Mouse (Mus musculus) heart, postnatal 0 days (tissue): ENCODE results near the gene Tnfrsf1b. TPM values are rescaled to one million over a fixed set of nuclear protein-coding genes. Genes with fewer than 3 reads are reported as not detected.
A peak's percentile ranks its signal among the peaks of the same experiment; 100 is the strongest.

Source experiments
- ATAC-seq: fragments of 200-750 bp; cut with Nextera tagmentation; 2 replicates; pipeline ENCODE4 v1.8.0; 2017; ENCODE audit warnings: low read depth, moderate number of reproducible peaks, moderate library complexity; ENCODE audit not compliant: insufficient read depth
- DNase-seq: peaks from one replicate; pipeline ENCODE4 v3.0.0-alpha.2; 2016; ENCODE audit warnings: low spot score
- H3K27ac ChIP-seq: fragments of 300-500 bp; sonication (generic); 2 replicates; pipeline ENCODE4 v1.5.1; 2014; ENCODE audit warnings: low read depth, mild to moderate bottlenecking
- H3K27me3 ChIP-seq: fragments of 300-500 bp; sonication (generic); 2 replicates; pipeline ENCODE4 v1.6.1; 2014; ENCODE audit warnings: low read length, mixed read lengths; ENCODE audit not compliant: control insufficient read depth, insufficient read depth
- H3K36me3 ChIP-seq: fragments of 300-500 bp; sonication (generic); replicated peaks from 2 replicates; pipeline ENCODE4 v1.6.1; 2014; ENCODE audit warnings: low read length, mixed read lengths; ENCODE audit not compliant: control insufficient read depth, insufficient read depth
- H3K4me1 ChIP-seq: fragments of 300-500 bp; sonication (generic); 2 replicates; pipeline ENCODE4 v1.6.1; 2014; ENCODE audit warnings: antibody characterized with exemption; ENCODE audit not compliant: control insufficient read depth, insufficient read depth
- H3K4me2 ChIP-seq: fragments of 300-500 bp; sonication (generic); 2 replicates; pipeline ENCODE4 v1.6.1; 2014; ENCODE audit warnings: low read depth, mild to moderate bottlenecking, low read length, moderate library complexity
- H3K4me3 ChIP-seq: fragments of 300-500 bp; sonication (generic); 2 replicates; pipeline ENCODE4 v1.5.1; 2014; ENCODE audit warnings: low read depth, low read length
- H3K9ac ChIP-seq: fragments of 300-500 bp; sonication (generic); replicated peaks from 2 replicates; pipeline ENCODE4 v1.6.1; 2014; ENCODE audit warnings: low read depth, low read length, mixed read lengths
- H3K9me3 ChIP-seq: fragments of 300-500 bp; sonication (generic); replicated peaks from 2 replicates; pipeline ENCODE4 v1.6.1; 2016; ENCODE audit warnings: low read length; ENCODE audit not compliant: control insufficient read depth
- CTCF ChIP-seq: IDR thresholded peaks from 2 replicates; pipeline ENCODE4 v1.5.1; 2016; ENCODE audit warnings: antibody characterized with exemption, control low read depth, low read depth
- EP300 ChIP-seq: IDR thresholded peaks from 2 replicates; pipeline ENCODE4 v1.6.1; 2016; ENCODE audit warnings: antibody characterized with exemption, low read depth
- WGBS: fragments of 180-500 bp; shearing (Covaris S2); extraction: QIAGEN DNeasy Blood & Tissue Kit; methylation state at CpG from one replicate; pipeline ENCODE4 v1.1.7; 2014; 5-methylcytosine and 5-hydroxymethylcytosine counted together
- polyA plus RNA-seq: library from polyadenylated mRNA; unstranded; fragments of >200 nt; fragmentation: Nextera tagmentation; extraction: Ambion mirVana; gene quantifications from 2 replicates; pipeline ENCODE4 v1.2.1, GENCODE M21; 2015
- total RNA-seq: library from RNA; depleted of rRNA; stranded (reverse); fragments of >200 nt; gene quantifications from 2 replicates; pipeline ENCODE4 v1.2.3, GENCODE M21; 2014; ENCODE audit warnings: low replicate concordance

Tnfrsf1b gene
- total and polyA plus RNA-seq, 2 experiments from 2014 or later: 2.0 to 11.1 TPM

DNA sequence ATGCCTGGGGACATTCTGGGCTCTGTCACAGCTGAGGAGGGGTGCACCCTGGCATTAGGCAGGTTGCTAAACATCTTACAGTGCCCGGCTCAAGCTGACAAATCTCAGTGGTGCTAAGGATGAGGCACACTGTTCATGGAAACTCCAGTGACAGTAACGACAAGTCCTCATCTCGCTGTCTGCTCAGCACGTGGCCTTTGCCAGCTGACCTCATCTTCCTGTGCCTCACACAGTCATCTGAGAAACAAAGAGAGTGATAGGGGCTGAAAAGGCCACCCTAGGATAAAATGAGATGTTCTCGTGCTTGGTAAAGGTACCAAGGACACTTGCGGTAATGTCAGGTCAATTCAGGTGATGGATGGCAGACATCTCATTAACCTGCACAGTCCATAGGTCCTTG is 36.8 kb upstream of the Tnfrsf1b start:
- ATAC-seq: no peak
- no peak overlapping the region for H3K4me3 ChIP-seq
- no peak for DNase-seq
- no peak for TF ChIP-seq EP300
- no peak for TF ChIP-seq CTCF
- H3K27ac ChIP-seq: no peak overlapping the region
- 37% methylated on average over 6 of the region's 6 CpGs for WGBS
- H3K4me2 ChIP-seq: no peak overlapping the region
- H3K36me3 ChIP-seq: no peaks in the 10 kb centered on the region
- no peaks in the 10 kb centered on the region for H3K9me3 ChIP-seq
- no peaks in the 10 kb centered on the region for H3K27me3 ChIP-seq
- H3K4me1 ChIP-seq: 0 out of 2 replicates have a peak, but pooled peaks cover 2% of the 10 kb centered on the region
- no peak overlapping the region for H3K9ac ChIP-seq

DNA sequence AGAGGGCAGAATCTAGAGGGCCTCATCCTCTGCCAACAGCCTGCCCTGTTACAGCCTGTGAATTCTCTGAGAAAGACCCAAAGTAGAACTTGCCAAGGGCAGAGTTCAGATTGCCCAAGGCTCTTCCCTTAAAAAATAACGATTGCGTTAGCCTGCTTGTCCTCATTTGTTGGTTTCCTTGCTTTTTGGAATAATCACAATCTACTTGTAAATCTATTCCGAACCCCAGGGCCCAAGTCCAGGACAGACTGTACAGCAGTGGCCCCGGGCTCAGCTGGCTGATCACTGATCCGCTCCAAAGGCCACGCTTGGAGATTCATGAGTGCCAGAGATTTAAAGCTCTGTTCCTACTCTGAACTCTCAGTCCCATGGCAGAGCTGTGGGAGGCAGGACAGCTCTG is 34.3 kb upstream of the Tnfrsf1b start:
- H3K4me3 ChIP-seq: no peak overlapping the region
- no peak overlapping the region for H3K9ac ChIP-seq
- DNase-seq: no peak
- no peak overlapping the region for H3K27ac ChIP-seq
- TF ChIP-seq CTCF (no peak), EP300 (no peak)
- no peaks in the 10 kb centered on the region for H3K36me3 ChIP-seq
- no peaks in the 10 kb centered on the region for H3K9me3 ChIP-seq
- 86% methylated on average over 6 of the region's 6 CpGs for WGBS
- 0 out of 2 replicates have a peak, but pooled peaks cover 2% of the 10 kb centered on the region for H3K4me1 ChIP-seq
- no peaks in the 10 kb centered on the region for H3K27me3 ChIP-seq
- no peak overlapping the region for H3K4me2 ChIP-seq
- ATAC-seq: no peak

DNA sequence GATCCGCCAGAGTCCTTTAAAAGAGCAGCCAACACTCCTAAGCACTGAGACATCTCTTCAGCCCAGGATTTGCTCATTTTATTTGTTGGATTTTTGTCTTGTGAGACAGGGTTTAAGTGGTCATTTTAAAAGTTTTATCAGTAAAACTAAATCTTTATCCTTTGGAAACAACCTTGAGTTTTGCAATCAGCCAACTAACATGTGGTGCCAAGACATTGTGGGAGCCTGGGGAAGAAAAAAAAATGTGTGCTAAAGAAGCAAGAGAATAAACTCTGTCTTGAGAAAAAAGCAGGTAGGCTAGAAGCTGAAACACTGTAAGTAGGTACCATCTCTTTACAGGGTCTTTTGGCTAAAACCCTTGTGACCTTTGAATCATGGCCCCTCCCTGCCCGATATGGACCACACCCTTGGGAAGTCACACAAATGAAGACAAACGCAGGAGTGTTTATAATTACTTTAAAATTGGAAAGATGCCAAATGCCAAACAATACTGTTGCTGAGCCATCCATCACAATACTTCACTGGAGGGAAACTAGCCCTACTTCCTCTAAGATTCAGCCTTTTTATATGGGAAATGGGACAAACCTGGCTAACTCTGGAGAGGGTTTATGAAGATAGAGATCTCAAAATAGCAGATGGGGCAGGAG is 32.2 kb upstream of the Tnfrsf1b start:
- Histone ChIP-seq H3K27ac (0 out of 2 replicates have a peak overlapping the region, but pooled peaks have one; percentile 3), H3K36me3 (no peaks in the 10 kb centered on the region), H3K4me1 (0 out of 2 replicates have a peak, but pooled peaks cover 2% of the 10 kb centered on the region), H3K9ac (no peak overlapping the region), H3K27me3 (no peaks in the 10 kb centered on the region), H3K9me3 (no peaks in the 10 kb centered on the region), H3K4me2 (no peak overlapping the region), H3K4me3 (no peak overlapping the region)
- ATAC-seq (no peak), DNase-seq (peak; percentile 24)
- 63% methylated on average over 3 of the region's 3 CpGs for WGBS
- TF ChIP-seq EP300 (no peak), CTCF (no peak)

GRCm38 (mm10) chr4:145278231-145278630 is 31.6 kb upstream of the Tnfrsf1b start:
- ATAC-seq (no peak), DNase-seq (no peak)
- H3K27ac ChIP-seq: no peak overlapping the region
- H3K4me2 ChIP-seq: no peak overlapping the region
- H3K27me3 ChIP-seq: no peaks in the 10 kb centered on the region
- H3K9ac ChIP-seq: no peak overlapping the region
- TF ChIP-seq EP300 (no peak), CTCF (no peak)
- H3K9me3 ChIP-seq: no peaks in the 10 kb centered on the region
- no peak overlapping the region for H3K4me3 ChIP-seq
- H3K36me3 ChIP-seq: no peaks in the 10 kb centered on the region
- 82% methylated on average over 2 of the region's 2 CpGs for WGBS
- H3K4me1 ChIP-seq: 0 out of 2 replicates have a peak, but pooled peaks cover 2% of the 10 kb centered on the region

DNA sequence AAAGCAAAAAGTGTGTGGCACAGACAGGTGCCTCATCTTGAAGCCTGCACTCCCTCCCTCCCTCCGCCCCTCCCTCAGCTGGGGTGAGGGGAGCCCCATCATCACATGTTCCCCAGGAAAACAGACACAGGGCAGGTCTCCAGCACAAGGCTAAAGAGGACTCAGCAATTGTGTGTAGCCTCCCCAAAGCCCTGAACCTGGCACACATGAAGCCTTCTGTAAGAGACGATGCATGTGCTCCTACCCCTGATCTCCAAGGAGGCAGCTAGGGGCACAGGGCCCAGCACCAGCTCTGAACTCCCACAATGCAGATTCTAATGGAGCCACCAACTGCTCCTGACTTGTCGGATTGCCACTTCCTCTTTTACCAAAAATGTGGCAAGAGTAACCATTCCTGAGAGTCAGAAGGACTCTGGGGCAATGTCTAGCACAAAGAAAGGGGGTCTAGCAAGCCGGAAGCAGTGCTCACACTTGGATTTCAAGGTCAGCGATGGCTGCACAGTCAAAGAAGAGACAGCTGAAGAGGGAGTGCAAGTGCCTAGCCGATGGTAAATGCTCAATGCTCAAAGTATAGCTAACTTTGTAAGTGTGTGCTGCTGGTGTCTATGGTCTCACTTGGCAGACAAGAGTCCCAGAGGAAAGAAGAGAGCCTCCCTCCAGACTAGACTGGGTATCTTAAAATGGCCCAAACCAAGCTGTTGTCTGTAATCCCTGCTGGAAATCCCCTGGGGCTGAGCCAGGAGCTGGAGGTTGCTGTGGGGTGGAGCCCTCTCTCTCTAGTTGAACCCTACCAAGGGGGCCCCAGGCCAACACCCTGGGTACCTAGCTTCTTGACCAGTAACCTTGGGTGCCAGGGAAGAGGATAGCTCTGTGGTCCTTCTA is 29.9 kb upstream of the Tnfrsf1b start:
- no peaks in the 10 kb centered on the region for H3K36me3 ChIP-seq
- H3K4me1 ChIP-seq: 0 out of 2 replicates have a peak, but pooled peaks cover 2% of the 10 kb centered on the region
- no peak overlapping the region for H3K27ac ChIP-seq
- H3K4me3 ChIP-seq: no peak overlapping the region
- no peak overlapping the region for H3K9ac ChIP-seq
- no peaks in the 10 kb centered on the region for H3K9me3 ChIP-seq
- no peak overlapping the region for H3K4me2 ChIP-seq
- H3K27me3 ChIP-seq: no peaks in the 10 kb centered on the region
- DNase-seq (no peak), ATAC-seq (no peak)
- 72% methylated on average over 6 of the region's 6 CpGs for WGBS
- TF ChIP-seq CTCF (no peak), EP300 (no peak)
